Mouse (Mus musculus): Measurements from ENCODE around the gene Slc12a1. TPM values are rescaled to one million over a fixed set of nuclear protein-coding genes. Genes with fewer than 3 reads are reported as not detected.

The Slc12a1 gene
- polyA plus RNA-seq, 1 experiment from 2014 or later: not detected

GRCm38 (mm10) chr2:125208894-125209596, 56.7 kb downstream of the Slc12a1 start:
- Histone ChIP-seq H3K4me3 (replicated peaks) (no peak overlapping the region), H3K27me3 (no peaks in the 10 kb centered on the region), H3K4me1 (replicated peaks) (no peaks in the 10 kb centered on the region), H3K9ac (no peak overlapping the region), H3K4me2 (no peak overlapping the region), H3K9me3 (replicated peaks) (no peaks in the 10 kb centered on the region), H3K27ac (replicated peaks) (no peak overlapping the region), H3K36me3 (replicated peaks) (no peaks in the 10 kb centered on the region)
- ATAC-seq (ENCODE audit: insufficient read depth): no peak
- WGBS (ENCODE audit: insufficient replicate concordance): 70% methylated on average over 14 of the region's 14 CpGs

- no peak overlapping the region for H3K4me2 ChIP-seq
- no peak overlapping the region for H3K9ac ChIP-seq
- ATAC-seq (ENCODE audit: insufficient read depth): no peak
- H3K27me3 ChIP-seq: no peaks in the 10 kb centered on the region
- no peaks in the 10 kb centered on the region for H3K36me3 ChIP-seq (replicated peaks)
- WGBS (ENCODE audit: insufficient replicate concordance): 56% methylated on average over 10 of the region's 10 CpGs
- no peak overlapping the region for H3K27ac ChIP-seq (replicated peaks)
- no peaks in the 10 kb centered on the region for H3K4me1 ChIP-seq (replicated peaks)
- H3K4me3 ChIP-seq (replicated peaks): no peak overlapping the region
- no peaks in the 10 kb centered on the region for H3K9me3 ChIP-seq (replicated peaks)
Observed at GRCm38 (mm10) chr2:125211831-125212510, 59.7 kb downstream of the Slc12a1 start.

- H3K27ac ChIP-seq (replicated peaks): no peak overlapping the region
- no peak for ATAC-seq (ENCODE audit: insufficient read depth)
- no peak overlapping the region for H3K4me3 ChIP-seq (replicated peaks)
- 3% methylated on average over 3 of the region's 3 CpGs for WGBS (ENCODE audit: insufficient replicate concordance)
- H3K36me3 ChIP-seq (replicated peaks): no peaks in the 10 kb centered on the region
- no peak overlapping the region for H3K9ac ChIP-seq
- no peaks in the 10 kb centered on the region for H3K4me1 ChIP-seq (replicated peaks)
- H3K4me2 ChIP-seq: no peak overlapping the region
- H3K27me3 ChIP-seq: no peaks in the 10 kb centered on the region
- no peaks in the 10 kb centered on the region for H3K9me3 ChIP-seq (replicated peaks)
Observed at GRCm38 (mm10) chr2:125214592-125214991, 62.3 kb downstream of the Slc12a1 start.

DNA sequence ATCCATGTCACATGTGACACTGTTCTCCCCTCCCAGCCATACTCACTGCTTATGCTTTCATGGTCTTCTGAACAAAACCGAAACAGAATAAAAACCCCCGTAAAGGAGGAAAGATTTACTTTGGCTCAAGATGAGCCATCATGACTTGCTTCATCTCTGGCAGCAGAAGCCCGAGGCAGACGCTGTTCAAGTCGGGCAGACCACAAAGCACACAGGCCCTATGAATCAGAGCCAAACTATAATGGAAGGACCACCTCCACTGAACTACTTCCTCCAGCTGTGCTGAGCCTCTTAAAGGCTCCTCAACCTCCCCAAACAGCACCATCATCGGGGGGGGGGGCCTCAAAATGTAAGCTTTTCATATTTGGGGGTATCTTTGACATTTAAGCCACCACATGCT, 65.0 kb downstream of the Slc12a1 start:
- Histone ChIP-seq H3K27ac (replicated peaks) (no peak overlapping the region), H3K36me3 (replicated peaks) (no peaks in the 10 kb centered on the region), H3K4me3 (replicated peaks) (no peak overlapping the region), H3K4me1 (replicated peaks) (0 out of 2 replicates have a peak, but pooled peaks cover 3% of the 10 kb centered on the region), H3K4me2 (no peak overlapping the region), H3K9ac (no peak overlapping the region), H3K9me3 (replicated peaks) (no peaks in the 10 kb centered on the region), H3K27me3 (no peaks in the 10 kb centered on the region)
- no peak for ATAC-seq (ENCODE audit: insufficient read depth)
- 52% methylated on average over 6 of the region's 6 CpGs for WGBS (ENCODE audit: insufficient replicate concordance)

DNA sequence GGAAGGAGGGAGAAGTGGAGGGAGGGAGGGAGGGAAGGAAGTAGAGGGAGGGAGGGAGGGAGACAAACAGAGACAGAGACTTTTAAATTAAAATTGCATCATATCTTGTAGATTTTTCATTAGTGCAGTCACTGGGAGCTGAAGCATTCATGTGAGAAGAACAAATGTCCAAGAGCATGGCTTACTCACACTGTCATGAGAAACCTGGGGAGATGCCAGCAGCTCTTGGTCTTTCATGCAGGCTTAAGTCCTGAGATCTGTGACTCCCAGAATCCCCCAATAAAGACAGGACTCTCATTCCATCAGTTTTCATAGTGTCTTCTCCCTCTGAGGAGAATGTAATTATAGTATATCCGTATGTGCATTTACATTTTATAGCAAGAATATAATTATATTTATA, 66.3 kb downstream of the Slc12a1 start:
- Histone ChIP-seq H3K4me1 (replicated peaks) (0 out of 2 replicates have a peak, but pooled peaks cover 3% of the 10 kb centered on the region), H3K9me3 (replicated peaks) (no peaks in the 10 kb centered on the region), H3K9ac (no peak overlapping the region), H3K27me3 (no peaks in the 10 kb centered on the region), H3K4me2 (no peak overlapping the region), H3K27ac (replicated peaks) (no peak overlapping the region), H3K4me3 (replicated peaks) (no peak overlapping the region), H3K36me3 (replicated peaks) (no peaks in the 10 kb centered on the region)
- WGBS (ENCODE audit: insufficient replicate concordance): 70% methylated on average over 1 of the region's 1 CpGs
- ATAC-seq (ENCODE audit: insufficient read depth): no peak

- 73% methylated on average over 3 of the region's 3 CpGs for WGBS (ENCODE audit: insufficient replicate concordance)
- Histone ChIP-seq H3K27me3 (no peaks in the 10 kb centered on the region), H3K27ac (replicated peaks) (no peak overlapping the region), H3K4me3 (replicated peaks) (no peak overlapping the region), H3K36me3 (replicated peaks) (no peaks in the 10 kb centered on the region), H3K4me2 (no peak overlapping the region), H3K9me3 (replicated peaks) (no peaks in the 10 kb centered on the region), H3K9ac (no peak overlapping the region), H3K4me1 (replicated peaks) (0 out of 2 replicates have a peak, but pooled peaks cover 3% of the 10 kb centered on the region)
- ATAC-seq (ENCODE audit: insufficient read depth): no peak
Observed at GRCm38 (mm10) chr2:125219268-125219667, 67.0 kb downstream of the Slc12a1 start.

GRCm38 (mm10) chr2:125221673-125222072, 69.4 kb downstream of the Slc12a1 start:
- H3K9me3 ChIP-seq (replicated peaks): no peaks in the 10 kb centered on the region
- no peak overlapping the region for H3K27ac ChIP-seq (replicated peaks)
- no peak overlapping the region for H3K4me2 ChIP-seq
- ATAC-seq (ENCODE audit: insufficient read depth): no peak
- 59% methylated on average over 1 of the region's 1 CpGs for WGBS (ENCODE audit: insufficient replicate concordance)
- H3K36me3 ChIP-seq (replicated peaks): no peaks in the 10 kb centered on the region
- H3K4me3 ChIP-seq (replicated peaks): no peak overlapping the region
- H3K4me1 ChIP-seq (replicated peaks): 0 out of 2 replicates have a peak, but pooled peaks cover 3% of the 10 kb centered on the region
- H3K9ac ChIP-seq: no peak overlapping the region
- H3K27me3 ChIP-seq: no peaks in the 10 kb centered on the region

DNA sequence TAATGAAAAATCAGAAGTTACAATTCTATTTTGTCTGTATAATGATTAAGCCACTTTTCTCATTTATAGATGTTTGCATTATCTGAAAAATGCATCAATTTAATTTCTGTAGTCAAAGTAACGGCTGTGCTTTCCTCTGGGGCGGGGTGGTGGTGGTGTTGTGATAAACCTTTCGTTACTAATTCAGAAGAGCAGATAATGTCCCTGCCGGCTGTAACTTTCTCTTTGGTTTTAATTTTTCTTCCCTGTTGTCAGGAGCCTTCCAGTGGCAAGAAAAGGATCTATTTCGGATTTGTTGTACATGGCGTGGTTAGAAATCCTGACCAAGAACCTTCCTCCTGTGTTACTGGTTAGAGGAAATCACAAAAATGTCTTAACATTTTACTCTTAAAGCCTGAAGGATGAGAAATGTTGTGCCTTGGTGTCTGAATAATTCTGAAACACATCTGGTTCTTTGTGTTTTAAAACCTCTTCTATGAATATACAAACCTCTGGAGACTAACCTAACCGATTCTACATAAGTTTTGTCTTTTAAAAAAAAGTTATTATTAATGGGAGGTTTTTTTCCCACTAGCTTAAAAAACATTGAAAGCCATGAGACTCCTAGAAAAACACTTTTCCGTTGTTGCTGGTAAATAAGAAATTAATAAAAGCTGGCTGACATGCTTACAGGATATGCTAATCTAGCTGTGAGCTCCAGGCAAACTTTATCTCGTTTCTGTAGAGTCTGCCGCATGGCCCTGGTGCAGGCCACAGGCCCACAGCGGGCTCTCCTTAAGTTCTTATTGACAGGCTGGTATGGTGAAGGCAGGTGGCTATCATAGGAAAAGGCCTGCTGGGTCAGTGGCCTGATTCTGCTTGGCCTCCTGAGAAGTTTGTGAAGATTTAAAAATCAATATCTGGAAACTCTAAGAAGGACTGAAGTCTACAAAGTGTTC, 76.4 kb downstream of the Slc12a1 start:
- Histone ChIP-seq H3K4me1 (replicated peaks) (peaks cover 22% of the 10 kb centered on the region), H3K27me3 (no peaks in the 10 kb centered on the region), H3K9ac (no peak overlapping the region), H3K27ac (replicated peaks) (no peak overlapping the region), H3K36me3 (replicated peaks) (no peaks in the 10 kb centered on the region), H3K4me2 (peak overlapping the region; percentile 27), H3K4me3 (replicated peaks) (no peak overlapping the region), H3K9me3 (replicated peaks) (no peaks in the 10 kb centered on the region)
- peak; percentile 73 for ATAC-seq (ENCODE audit: insufficient read depth)
- 27% methylated on average over 11 of the region's 11 CpGs for WGBS (ENCODE audit: insufficient replicate concordance)

DNA sequence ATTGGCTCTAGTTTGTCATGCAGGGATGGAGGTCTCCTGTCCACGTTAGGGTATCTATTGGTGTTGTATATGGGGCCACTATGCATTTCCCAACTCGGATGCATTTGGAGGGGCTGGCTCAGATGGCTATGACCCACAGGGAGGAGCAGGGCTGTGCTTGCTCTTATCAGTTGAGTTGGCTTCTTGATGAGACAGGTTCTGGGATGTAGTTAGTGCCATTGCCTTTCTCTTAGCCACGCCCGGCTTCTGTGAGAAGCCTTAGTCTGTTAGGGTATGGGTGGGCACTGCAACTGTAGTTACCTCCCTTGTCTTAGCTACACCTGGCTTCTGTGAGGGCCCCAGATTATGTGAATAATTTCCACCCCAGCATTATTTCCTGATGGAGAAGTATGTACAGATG, 79.9 kb downstream of the Slc12a1 start:
- Histone ChIP-seq H3K27me3 (no peaks in the 10 kb centered on the region), H3K4me3 (replicated peaks) (no peak overlapping the region), H3K36me3 (replicated peaks) (no peaks in the 10 kb centered on the region), H3K9me3 (replicated peaks) (no peaks in the 10 kb centered on the region), H3K27ac (replicated peaks) (no peak overlapping the region), H3K9ac (no peak overlapping the region), H3K4me1 (replicated peaks) (peaks cover 22% of the 10 kb centered on the region), H3K4me2 (no peak overlapping the region)
- WGBS (ENCODE audit: insufficient replicate concordance): 48% methylated on average over 4 of the region's 4 CpGs
- ATAC-seq (ENCODE audit: insufficient read depth): peak; percentile 50; the same call in 1 of the 2 replicates

DNA sequence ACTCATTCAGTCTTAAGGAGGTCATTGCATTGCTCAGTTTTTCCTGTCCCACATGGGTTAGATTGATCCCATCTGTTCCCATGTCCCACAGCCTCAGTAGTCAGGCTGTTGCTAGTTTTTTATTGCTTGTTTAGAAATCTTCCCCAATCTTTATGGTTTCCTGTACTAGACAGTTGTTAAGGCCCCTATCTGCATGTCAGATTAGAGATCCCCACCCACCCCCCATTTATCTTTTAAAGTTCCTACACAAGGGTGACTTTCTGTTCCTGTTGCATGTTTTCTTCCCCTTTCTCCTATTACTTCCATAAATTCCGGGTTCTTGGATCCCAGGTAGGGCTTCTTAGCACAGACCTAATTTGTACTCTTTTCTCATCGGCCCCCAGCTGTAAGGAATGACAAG, 81.2 kb downstream of the Slc12a1 start:
- no peak for ATAC-seq (ENCODE audit: insufficient read depth)
- Histone ChIP-seq H3K4me1 (replicated peaks) (peaks cover 20% of the 10 kb centered on the region), H3K27me3 (no peaks in the 10 kb centered on the region), H3K9me3 (replicated peaks) (no peaks in the 10 kb centered on the region), H3K9ac (no peak overlapping the region), H3K27ac (replicated peaks) (no peak overlapping the region), H3K4me2 (no peak overlapping the region), H3K4me3 (replicated peaks) (no peak overlapping the region), H3K36me3 (replicated peaks) (no peaks in the 10 kb centered on the region)
- 32% methylated on average over 2 of the region's 2 CpGs for WGBS (ENCODE audit: insufficient replicate concordance)

- Histone ChIP-seq H3K4me3 (replicated peaks) (no peak overlapping the region), H3K4me1 (replicated peaks) (peaks cover 17% of the 10 kb centered on the region), H3K4me2 (no peak overlapping the region), H3K9me3 (replicated peaks) (no peaks in the 10 kb centered on the region), H3K36me3 (replicated peaks) (no peaks in the 10 kb centered on the region), H3K9ac (no peak overlapping the region), H3K27ac (replicated peaks) (no peak overlapping the region), H3K27me3 (no peaks in the 10 kb centered on the region)
- 71% methylated on average over 2 of the region's 2 CpGs for WGBS (ENCODE audit: insufficient replicate concordance)
- no peak for ATAC-seq (ENCODE audit: insufficient read depth)
Observed at GRCm38 (mm10) chr2:125234049-125234448, 81.7 kb downstream of the Slc12a1 start.

Measured in liver, embryonic 15.5 days (tissue).